Mouse (Mus musculus) small intestine, adult 2 months (tissue): ENCODE results near the gene Sh3pxd2a. TPM values are rescaled to one million over a fixed set of nuclear protein-coding genes. Genes with fewer than 3 reads are reported as not detected.

Experiments
- H3K27ac ChIP-seq: fragments of 200-500 bp; 2 replicates; pipeline ENCODE4 v1.5.1; 2012; ENCODE audit warnings: low read depth, low read length, control low read depth, inconsistent platforms; ENCODE audit not compliant: insufficient read depth
- H3K27me3 ChIP-seq: fragments of 200-500 bp; 2 replicates; pipeline ENCODE4 v1.6.1; 2012; ENCODE audit warnings: mild to moderate bottlenecking, moderate library complexity, low read length, inconsistent platforms; ENCODE audit not compliant: control insufficient read depth, insufficient read depth
- H3K36me3 ChIP-seq: fragments of 200-500 bp; 2 replicates; pipeline ENCODE4 v1.6.1; 2012; ENCODE audit warnings: mild to moderate bottlenecking, low read length, control low read depth, inconsistent platforms; ENCODE audit not compliant: control insufficient read depth, insufficient read depth
- H3K4me1 ChIP-seq: fragments of 200-500 bp; 2 replicates; pipeline ENCODE4 v1.6.1; 2012; ENCODE audit warnings: low read length, inconsistent platforms, mixed read lengths; ENCODE audit not compliant: control insufficient read depth, insufficient read depth, insufficient read length
- H3K4me3 ChIP-seq: fragments of 200-500 bp; 2 replicates; pipeline ENCODE4 v1.5.1; 2012; ENCODE audit warnings: low read depth, mild to moderate bottlenecking, control low read depth, inconsistent platforms, low read length, moderate library complexity
- CTCF ChIP-seq: fragments of 200-500 bp; IDR thresholded peaks from 2 replicates; pipeline ENCODE4 v1.5.1; 2012; ENCODE audit warnings: low read depth, mild to moderate bottlenecking, control low read depth, inconsistent platforms, low read length, moderate library complexity, mixed read lengths; ENCODE audit not compliant: insufficient replicate concordance, insufficient read length; ENCODE audit errors: extremely low read depth
- POLR2A ChIP-seq: fragments of 200-500 bp; IDR thresholded peaks from 2 replicates; pipeline ENCODE4 v1.6.1; 2012; ENCODE audit warnings: low read depth, mild to moderate bottlenecking, control low read depth, inconsistent platforms, low read length, moderate library complexity
- WGBS: fragments of 180-500 bp; shearing (Covaris S2); methylation state at CpG from one replicate; pipeline ENCODE4 v1.1.7; 2018; 5-methylcytosine and 5-hydroxymethylcytosine counted together
- polyA plus RNA-seq: library from polyadenylated mRNA; depleted of rRNA; stranded (reverse); fragments of >200 nt; gene quantifications from 2 replicates; pipeline ENCODE4 v1.2.3, GENCODE M21; 2012

The Sh3pxd2a gene
- polyA plus RNA-seq, 1 experiment, result 6.3 TPM

- Histone ChIP-seq H3K36me3 (no peaks in the 10 kb centered on the region), H3K4me3 (peak overlapping the region; percentile 19; the same call in 1 of the 2 replicates), H3K4me1 (peaks cover 31% of the 10 kb centered on the region), H3K27me3 (no peaks in the 10 kb centered on the region), H3K27ac (peak overlapping the region; percentile 77)
- 13% methylated on average over 5 of the region's 5 CpGs for WGBS
- TF ChIP-seq POLR2A (no peak), CTCF (no peak)
Measured at GRCm38 (mm10) chr19:47508771-47509281, 44.6 kb upstream of the Sh3pxd2a start.

- WGBS, result 21% methylated on average over 3 of the region's 3 CpGs
- Histone ChIP-seq H3K36me3 (no peaks in the 10 kb centered on the region), H3K4me1 (peaks cover 31% of the 10 kb centered on the region), H3K4me3 (peak overlapping the region; percentile 19; the same call in 1 of the 2 replicates), H3K27me3 (no peaks in the 10 kb centered on the region), H3K27ac (peak overlapping the region; percentile 77)
- TF ChIP-seq POLR2A (no peak), CTCF (no peak)
Measured at GRCm38 (mm10) chr19:47508191-47508590, 44.0 kb upstream of the Sh3pxd2a start.

- WGBS, result 42% methylated on average over 27 of the region's 27 CpGs
- TF ChIP-seq POLR2A (no peak), CTCF (no peak; the same call in 1 of the 2 replicates)
- peak overlapping the region; percentile 77 for H3K27ac ChIP-seq
- no peaks in the 10 kb centered on the region for H3K36me3 ChIP-seq
- H3K27me3 ChIP-seq, result no peaks in the 10 kb centered on the region
- H3K4me1 ChIP-seq, result peaks cover 28% of the 10 kb centered on the region
- peak overlapping the region; percentile 34 for H3K4me3 ChIP-seq
Measured at GRCm38 (mm10) chr19:47507128-47508121, 43.2 kb upstream of the Sh3pxd2a start.

- Histone ChIP-seq H3K27ac (no peak overlapping the region), H3K4me1 (peaks cover 10% of the 10 kb centered on the region; the same call in 1 of the 2 replicates), H3K27me3 (no peaks in the 10 kb centered on the region), H3K36me3 (no peaks in the 10 kb centered on the region), H3K4me3 (no peak overlapping the region)
- TF ChIP-seq POLR2A, result no peak
- TF ChIP-seq CTCF, result no peak
- WGBS, result 66% methylated on average over 4 of the region's 4 CpGs
Measured at GRCm38 (mm10) chr19:47503625-47504024, 39.4 kb upstream of the Sh3pxd2a start.

GRCm38 (mm10) chr19:47502563-47502962 is 38.4 kb upstream of the Sh3pxd2a start:
- Histone ChIP-seq H3K27me3 (no peaks in the 10 kb centered on the region), H3K4me3 (no peak overlapping the region), H3K4me1 (peaks cover 4% of the 10 kb centered on the region; the same call in 1 of the 2 replicates), H3K27ac (no peak overlapping the region), H3K36me3 (no peaks in the 10 kb centered on the region)
- 70% methylated on average over 8 of the region's 8 CpGs for WGBS
- no peak for TF ChIP-seq CTCF
- no peak for TF ChIP-seq POLR2A

GRCm38 (mm10) chr19:47500389-47501011 is 36.3 kb upstream of the Sh3pxd2a start:
- Histone ChIP-seq H3K4me1 (no peaks in the 10 kb centered on the region), H3K27me3 (no peaks in the 10 kb centered on the region), H3K36me3 (no peaks in the 10 kb centered on the region), H3K27ac (no peak overlapping the region), H3K4me3 (no peak overlapping the region)
- TF ChIP-seq CTCF (no peak), POLR2A (no peak)
- WGBS, result 84% methylated on average over 11 of the region's 11 CpGs
